Comparison of ENCODE assay signal across 20 mouse cellular contexts in genomic region chr1:93980932-93981331, GRCm38 (mm10). TPM values are rescaled to one million over a fixed set of nuclear protein-coding genes. Genes with fewer than 3 reads are reported as not detected.
DNase-seq lines count a peak whose midpoint lies in the region; ATAC-seq and TF ChIP-seq lines count a peak whose summit lies in the region.
"Not testable (repeated sequence)": the region's sequence is repeated elsewhere in the genome, so short reads cannot be mapped to it uniquely, and the experiment has no call there.
"Had no signal": no experiment of that assay in that cellular context is flagged by ENCODE, and none has a peak within 500 bp of the region (broad histone marks: within the 10 kb centered on the region; RNA-seq: fewer than 3 reads in every experiment).

No protein-coding gene starts in this region.

- not testable (repeated sequence) for TF ChIP-seq CTCF in forebrain, postnatal 0 days (IDR thresholded peaks at IDR 0.05; ENCODE audit: low read depth)

- H3K27ac ChIP-seq in forebrain, embryonic 11.5 days (ENCODE audit: low read depth, low read length); forebrain, postnatal 0 days (ENCODE audit: low read depth, low read length); hindbrain, embryonic 11.5 days (ENCODE audit: low read depth, low read length); intestine, embryonic 15.5 days; limb, embryonic 14.5 days (replicated peaks; ENCODE audit: low read depth, low read length); midbrain, embryonic 13.5 days; neural tube, embryonic 12.5 days: not testable (repeated sequence)

- no CpG with 5 or more reads among the region's 2 CpGs for WGBS in forebrain, embryonic 11.5 days
- no CpG with 5 or more reads among the region's 2 CpGs for WGBS in forebrain, postnatal 0 days
- WGBS in hindbrain, embryonic 11.5 days = no CpG with 5 or more reads among the region's 2 CpGs
- 29% methylated on average over 1 of the region's 2 CpGs for WGBS in intestine, embryonic 15.5 days
- whole genome bisulfite sequencing in limb, embryonic 14.5 days = no CpG with 5 or more reads among the region's 2 CpGs
- WGBS in midbrain, embryonic 13.5 days = no CpG with 5 or more reads among the region's 2 CpGs
- WGBS in neural tube, embryonic 12.5 days = no CpG with 5 or more reads among the region's 2 CpGs

- ATAC-seq in CD4-positive, CD25-positive, alpha-beta regulatory T cell, adult 4 months = peak; percentile 60
- peak; percentile 59; the same call in 1 of the 2 replicates for ATAC-seq in forebrain, embryonic 11.5 days (replicated peaks; ENCODE audit: low FRiP score)
- peak; percentile 64 for ATAC-seq in forebrain, postnatal 0 days
- ATAC-seq in hindbrain, embryonic 11.5 days (ENCODE audit: low FRiP score) = peak; percentile 43; the same call in 1 of the 2 replicates
- ATAC-seq in intestine, embryonic 15.5 days = peak; percentile 74
- ATAC-seq in limb, embryonic 14.5 days (ENCODE audit: low FRiP score, low read depth) = peak; percentile 65; the same call in 1 of the 2 replicates
- 0 out of 2 replicates have a peak, but pooled peaks have one; percentile 18 for ATAC-seq in midbrain, embryonic 13.5 days
- ATAC-seq in neural tube, embryonic 12.5 days (ENCODE audit: low FRiP score, low read depth) = peak; percentile 66; the same call in 1 of the 2 replicates

- TF ChIP-seq POLR2A in limb, embryonic 14.5 days (IDR thresholded peaks at IDR 0.05; ENCODE audit: borderline replicate concordance, extremely low read depth, insufficient read depth, insufficient read length) = not testable (repeated sequence)

- not testable (repeated sequence) for H3K4me1 ChIP-seq in forebrain, embryonic 11.5 days (replicated peaks; ENCODE audit: control insufficient read depth, insufficient read depth, low read length); forebrain, postnatal 0 days (ENCODE audit: insufficient read depth); hindbrain, embryonic 11.5 days (replicated peaks; ENCODE audit: control insufficient read depth, insufficient read depth, low read length); intestine, embryonic 15.5 days (replicated peaks); limb, embryonic 14.5 days (ENCODE audit: control insufficient read depth, insufficient read depth, low read length); midbrain, embryonic 13.5 days (replicated peaks); neural tube, embryonic 12.5 days

- H3K4me2 ChIP-seq in forebrain, embryonic 11.5 days (ENCODE audit: low read depth, low read length, severe bottlenecking); forebrain, postnatal 0 days (ENCODE audit: low read depth); hindbrain, embryonic 11.5 days (replicated peaks; ENCODE audit: low read depth, low read length); intestine, embryonic 15.5 days (replicated peaks); limb, embryonic 14.5 days (replicated peaks; ENCODE audit: low read depth, low read length, severe bottlenecking); midbrain, embryonic 13.5 days (replicated peaks); neural tube, embryonic 12.5 days (replicated peaks): not testable (repeated sequence)

- H3K9ac ChIP-seq in forebrain, embryonic 11.5 days (ENCODE audit: low read length); forebrain, postnatal 0 days; hindbrain, embryonic 11.5 days (ENCODE audit: low read depth, low read length); intestine, embryonic 15.5 days; limb, embryonic 14.5 days (ENCODE audit: low read depth, low read length, severe bottlenecking); midbrain, embryonic 13.5 days (replicated peaks); neural tube, embryonic 12.5 days: not testable (repeated sequence)

- DNase-seq in forebrain, embryonic 11.5 days (ENCODE audit: low spot score); forebrain, postnatal 0 days; hindbrain, embryonic 11.5 days (ENCODE audit: low spot score); limb, embryonic 14.5 days (ENCODE audit: low spot score): not testable (repeated sequence)

- H3K27me3 ChIP-seq in forebrain, embryonic 11.5 days (ENCODE audit: control insufficient read depth, insufficient read depth, low read length); forebrain, postnatal 0 days (ENCODE audit: insufficient read depth, low read length); hindbrain, embryonic 11.5 days (ENCODE audit: control insufficient read depth, insufficient read depth, low read length); intestine, embryonic 15.5 days (replicated peaks); limb, embryonic 14.5 days (ENCODE audit: control insufficient read depth, insufficient read depth, low read length); midbrain, embryonic 13.5 days; neural tube, embryonic 12.5 days (replicated peaks): not testable (repeated sequence)

- not testable (repeated sequence) for H3K36me3 ChIP-seq in forebrain, embryonic 11.5 days (ENCODE audit: control insufficient read depth, insufficient read depth, low read length); forebrain, postnatal 0 days (ENCODE audit: insufficient read depth); hindbrain, embryonic 11.5 days (ENCODE audit: control insufficient read depth, insufficient read depth, low read length); intestine, embryonic 15.5 days; limb, embryonic 14.5 days (ENCODE audit: control insufficient read depth, insufficient read depth, low read length); midbrain, embryonic 13.5 days; neural tube, embryonic 12.5 days

- H3K9me3 ChIP-seq in forebrain, embryonic 11.5 days (ENCODE audit: control insufficient read depth, low read length); forebrain, postnatal 0 days (ENCODE audit: low read length); hindbrain, embryonic 11.5 days (ENCODE audit: control insufficient read depth, low read length); intestine, embryonic 15.5 days; limb, embryonic 14.5 days (ENCODE audit: control insufficient read depth, low read length); midbrain, embryonic 13.5 days; neural tube, embryonic 12.5 days: not testable (repeated sequence)

- not testable (repeated sequence) for H3K4me3 ChIP-seq in forebrain, embryonic 11.5 days (ENCODE audit: low read depth, low read length); forebrain, postnatal 0 days (ENCODE audit: low read depth, low read length); hindbrain, embryonic 11.5 days (ENCODE audit: low read depth, low read length); intestine, embryonic 15.5 days (replicated peaks); limb, embryonic 14.5 days (replicated peaks; ENCODE audit: low read length); midbrain, embryonic 13.5 days (replicated peaks); neural tube, embryonic 12.5 days

RNA-seq across cellular contexts. Expression of gene Gal3st2c, which starts 9.4 kb away (rescaled TPM):
- under 1 TPM in 1 of 2 experiments, not detected in 1; 0.08 TPM for polyA plus RNA-seq in CD4-positive, CD25-positive, alpha-beta regulatory T cell, adult 4 months (2017; shearing (Covaris generic))
- not detected in 2 replicates for polyA plus RNA-seq in forebrain, embryonic 11.5 days (2014; fragmentation: Nextera tagmentation; extraction: Ambion mirVana)
- not detected in 2 replicates for total RNA-seq in forebrain, postnatal 0 days (2014; rRNA removed)
- polyA plus RNA-seq in forebrain, postnatal 0 days (2015; fragmentation: Nextera tagmentation; extraction: Ambion mirVana) = not detected in 2 replicates
- not detected in 2 replicates for polyA plus RNA-seq in hindbrain, embryonic 11.5 days (2014; fragmentation: Nextera tagmentation; extraction: Ambion mirVana)
- 0.03 and 0.04 TPM in 2 replicates for polyA plus RNA-seq in intestine, embryonic 15.5 days (2015; fragmentation: Nextera tagmentation; extraction: Ambion mirVana)
- polyA plus RNA-seq in limb, embryonic 14.5 days (2012; rRNA removed) = under 0.01 TPM in 1 of 2 replicates, not detected in the other
- polyA plus RNA-seq in limb, embryonic 14.5 days (2014; fragmentation: Nextera tagmentation; extraction: Ambion mirVana) = not detected in 2 replicates
- polyA plus RNA-seq in midbrain, embryonic 13.5 days (2015; fragmentation: Nextera tagmentation; extraction: Ambion mirVana) = not detected in 2 replicates
- not detected in 2 replicates for polyA plus RNA-seq in neural tube, embryonic 12.5 days (2016; fragmentation: Nextera tagmentation; extraction: Ambion mirVana)
- total RNA-seq: hindbrain, postnatal 0 days had no signal
- polyA plus RNA-seq: brain, embryonic 14.5 days; heart, embryonic 13.5 days; hindbrain, postnatal 0 days; kidney, adult 2 months; limb, embryonic 11.5 days; liver, embryonic 11.5 days; liver, postnatal 0 days had no signal

RNA-seq across cellular contexts. Expression of gene Neu4, which starts 39.3 kb away (rescaled TPM):
- polyA plus RNA-seq in CD4-positive, CD25-positive, alpha-beta regulatory T cell, adult 4 months (2017; shearing (Covaris generic)) = not detected
- not detected in 2 replicates for polyA plus RNA-seq in forebrain, embryonic 11.5 days (2014; fragmentation: Nextera tagmentation; extraction: Ambion mirVana)
- 0.05 and 0.77 TPM in 2 replicates for total RNA-seq in forebrain, postnatal 0 days (2014; rRNA removed)
- 0.10 and 0.27 TPM in 2 replicates for polyA plus RNA-seq in forebrain, postnatal 0 days (2015; fragmentation: Nextera tagmentation; extraction: Ambion mirVana)
- not detected in 2 replicates for polyA plus RNA-seq in hindbrain, embryonic 11.5 days (2014; fragmentation: Nextera tagmentation; extraction: Ambion mirVana)
- polyA plus RNA-seq in intestine, embryonic 15.5 days (2015; fragmentation: Nextera tagmentation; extraction: Ambion mirVana) = not detected in 2 replicates
- 0.04 TPM in 1 of 2 replicates, not detected in the other for polyA plus RNA-seq in limb, embryonic 14.5 days (2012; rRNA removed)
- not detected in 2 replicates for polyA plus RNA-seq in limb, embryonic 14.5 days (2014; fragmentation: Nextera tagmentation; extraction: Ambion mirVana)
- polyA plus RNA-seq in midbrain, embryonic 13.5 days (2015; fragmentation: Nextera tagmentation; extraction: Ambion mirVana) = not detected in 2 replicates
- not detected in 2 replicates for polyA plus RNA-seq in neural tube, embryonic 12.5 days (2016; fragmentation: Nextera tagmentation; extraction: Ambion mirVana)
- total RNA-seq: adrenal gland, postnatal 25 days; gastrocnemius, postnatal 14 days; heart, adult 18-20 months; heart, postnatal 25 days had no signal
- polyA plus RNA-seq: brain, embryonic 14.5 days; kidney, adult 2 months; limb, embryonic 11.5 days; liver, embryonic 11.5 days; liver, postnatal 0 days; spleen, adult 2 months had no signal

Comparison
In these comparisons a context has a peak if more than half of its experiments do, and no peak if none do; other contexts are left out.
1. ATAC-seq: peak in every context shown above with its lines; median percentile 74 in intestine, embryonic 15.5 days; 66 in neural tube, embryonic 12.5 days; 65 in limb, embryonic 14.5 days; 64 in forebrain, postnatal 0 days; 60 in CD4-positive, CD25-positive, alpha-beta regulatory T cell, adult 4 months; 59 in forebrain, embryonic 11.5 days; 43 in hindbrain, embryonic 11.5 days; 18 in midbrain, embryonic 13.5 days.